Mouse (Mus musculus) thymus, adult 2 months (tissue): ENCODE measurements around the gene Rrp15.

ENCODE experiments used
- CTCF ChIP-seq: fragments of 200-500 bp; IDR thresholded peaks from 2 replicates; pipeline ENCODE4 v1.5.1; 2012; ENCODE audit warnings: mild to moderate bottlenecking, control low read depth, low read length, moderate library complexity, borderline replicate concordance; ENCODE audit not compliant: control insufficient read depth, poor library complexity, insufficient read depth; ENCODE audit errors: extremely low read depth
- POLR2A ChIP-seq: fragments of 200-500 bp; IDR thresholded peaks from 2 replicates; pipeline ENCODE4 v1.6.1; 2012; ENCODE audit warnings: mild to moderate bottlenecking, low read length, control low read depth, moderate library complexity; ENCODE audit not compliant: control insufficient read depth, poor library complexity, insufficient read depth; ENCODE audit errors: extremely low read depth

DNA sequence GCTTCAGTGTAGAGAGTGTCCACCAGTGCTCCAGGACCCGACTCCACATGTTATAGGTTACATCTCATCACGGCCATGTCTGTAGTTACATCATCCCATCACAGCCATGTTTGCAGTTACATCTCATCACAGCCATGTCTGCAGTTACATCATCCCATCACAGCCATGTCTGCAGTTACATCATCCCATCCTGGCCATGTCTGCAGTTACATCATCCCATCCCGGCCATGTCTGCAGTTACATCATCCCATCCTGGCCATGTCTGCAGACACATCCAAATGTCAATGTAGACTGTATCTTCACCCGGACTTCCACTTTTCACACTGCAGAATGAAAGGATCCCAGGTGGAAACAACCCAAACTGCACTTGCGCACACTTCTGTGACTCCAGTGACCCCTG, 13.6 kb downstream of the Rrp15 start:
- no peak for TF ChIP-seq CTCF
- no peak for TF ChIP-seq POLR2A
